Mouse (Mus musculus) limb, embryonic 12.5 days (tissue): ENCODE results near the gene Pkd1l1. TPM values are rescaled to one million over a fixed set of nuclear protein-coding genes. Genes with fewer than 3 reads are reported as not detected.

Source experiments
- ATAC-seq: fragments of 200-750 bp; cut with Nextera tagmentation; 2 replicates; pipeline ENCODE4 v1.8.0; 2017; ENCODE audit warnings: low read depth, moderate TSS enrichment; ENCODE audit not compliant: insufficient number of reproducible peaks, insufficient read depth, low FRiP score, low TSS enrichment
- H3K27ac ChIP-seq: fragments of 300-500 bp; sonication (generic); 2 replicates; pipeline ENCODE4 v1.5.1; 2016; ENCODE audit warnings: mild to moderate bottlenecking, moderate library complexity
- H3K27me3 ChIP-seq: fragments of 300-500 bp; sonication (generic); 2 replicates; pipeline ENCODE4 v1.6.1; 2016; ENCODE audit warnings: mild to moderate bottlenecking, moderate library complexity
- H3K36me3 ChIP-seq: fragments of 300-500 bp; sonication (generic); 2 replicates; pipeline ENCODE4 v1.6.1; 2016; ENCODE audit warnings: mild to moderate bottlenecking, moderate library complexity
- H3K4me1 ChIP-seq: fragments of 300-500 bp; sonication (generic); replicated peaks from 2 replicates; pipeline ENCODE4 v1.6.1; 2016
- H3K4me2 ChIP-seq: fragments of 300-500 bp; sonication (generic); 2 replicates; pipeline ENCODE4 v1.6.1; 2016; ENCODE audit warnings: mild to moderate bottlenecking, moderate library complexity
- H3K4me3 ChIP-seq: fragments of 300-500 bp; sonication (generic); replicated peaks from 2 replicates; pipeline ENCODE4 v1.5.1; 2016; ENCODE audit warnings: mild to moderate bottlenecking
- H3K9ac ChIP-seq: fragments of 300-500 bp; sonication (generic); replicated peaks from 2 replicates; pipeline ENCODE4 v1.6.1; 2016; ENCODE audit warnings: mild to moderate bottlenecking, moderate library complexity
- H3K9me3 ChIP-seq: fragments of 300-500 bp; sonication (generic); 2 replicates; pipeline ENCODE4 v1.6.1; 2016; ENCODE audit warnings: mild to moderate bottlenecking, moderate library complexity
- WGBS: fragments of 180-500 bp; shearing (Covaris S2); methylation state at CpG from one replicate; pipeline ENCODE4 v1.1.7; 2016; 5-methylcytosine and 5-hydroxymethylcytosine counted together
- polyA plus RNA-seq: library from polyadenylated mRNA; unstranded; fragments of >200 nt; fragmentation: Nextera tagmentation; extraction: Ambion mirVana; gene quantifications from 2 replicates; pipeline ENCODE4 v1.2.1, GENCODE M21; 2016

Gene Pkd1l1
- polyA plus RNA-seq, 1 experiment from 2014 or later: 0.04 TPM

- peaks cover 6% of the 10 kb centered on the region for H3K4me1 ChIP-seq
- ATAC-seq: no peak
- no peaks in the 10 kb centered on the region for H3K9me3 ChIP-seq
- H3K27me3 ChIP-seq: peaks cover 15% of the 10 kb centered on the region
- no peak overlapping the region for H3K4me2 ChIP-seq
- no peak overlapping the region for H3K27ac ChIP-seq
- WGBS: 87% methylated on average over 4 of the region's 4 CpGs
- H3K9ac ChIP-seq: no peak overlapping the region
- H3K36me3 ChIP-seq: no peaks in the 10 kb centered on the region
- no peak overlapping the region for H3K4me3 ChIP-seq
Measured at GRCm38 (mm10) chr11:8978154-8978553, 5.1 kb upstream of the Pkd1l1 start.

- H3K9ac ChIP-seq: no peak overlapping the region
- no peak overlapping the region for H3K4me3 ChIP-seq
- H3K4me2 ChIP-seq: no peak overlapping the region
- no peaks in the 10 kb centered on the region for H3K9me3 ChIP-seq
- H3K27ac ChIP-seq: no peak overlapping the region
- no peaks in the 10 kb centered on the region for H3K36me3 ChIP-seq
- peaks cover 12% of the 10 kb centered on the region for H3K27me3 ChIP-seq
- ATAC-seq: no peak
- 89% methylated on average over 6 of the region's 6 CpGs for WGBS
- peaks cover 6% of the 10 kb centered on the region for H3K4me1 ChIP-seq
Measured at GRCm38 (mm10) chr11:8972093-8972492, 973 bp downstream of the Pkd1l1 start.

DNA sequence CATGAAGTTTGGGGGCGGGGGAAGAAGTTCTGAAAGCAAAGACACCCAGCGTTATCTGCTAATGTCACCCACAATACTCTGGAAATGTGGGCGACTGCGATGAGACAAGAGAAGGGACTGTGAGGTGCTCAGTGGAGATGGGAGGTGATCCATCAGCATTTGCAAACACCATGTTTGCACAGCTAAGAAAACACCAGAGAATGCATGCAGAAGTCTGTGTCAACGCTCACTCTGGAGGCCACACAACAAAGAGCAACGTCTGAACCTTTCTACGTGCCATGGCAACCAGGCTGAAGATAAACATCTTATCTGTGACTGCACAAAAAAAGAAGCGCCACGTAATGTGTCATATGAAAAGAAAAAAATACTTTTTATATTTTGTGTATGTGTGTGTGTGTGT is 2.6 kb downstream of the Pkd1l1 start:
- Histone ChIP-seq H3K9ac (no peak overlapping the region), H3K9me3 (no peaks in the 10 kb centered on the region), H3K27me3 (peaks cover 12% of the 10 kb centered on the region), H3K4me2 (no peak overlapping the region), H3K4me1 (no peaks in the 10 kb centered on the region), H3K36me3 (no peaks in the 10 kb centered on the region), H3K4me3 (no peak overlapping the region), H3K27ac (no peak overlapping the region)
- ATAC-seq: no peak
- 80% methylated on average over 9 of the region's 9 CpGs for WGBS

- Histone ChIP-seq H3K27me3 (0 out of 2 replicates have a peak, but pooled peaks cover 2% of the 10 kb centered on the region), H3K36me3 (no peaks in the 10 kb centered on the region), H3K4me1 (no peaks in the 10 kb centered on the region), H3K9ac (no peak overlapping the region), H3K4me3 (no peak overlapping the region), H3K27ac (no peak overlapping the region), H3K9me3 (no peaks in the 10 kb centered on the region), H3K4me2 (no peak overlapping the region)
- ATAC-seq: no peak
- WGBS: 95% methylated on average over 7 of the region's 7 CpGs
Measured at GRCm38 (mm10) chr11:8968094-8968493, 5.0 kb downstream of the Pkd1l1 start.

- no peak overlapping the region for H3K4me3 ChIP-seq
- H3K36me3 ChIP-seq: no peaks in the 10 kb centered on the region
- H3K27ac ChIP-seq: peak overlapping the region; percentile 89
- no peak overlapping the region for H3K9ac ChIP-seq
- H3K9me3 ChIP-seq: no peaks in the 10 kb centered on the region
- peak; percentile 65; the same call in 1 of the 2 replicates for ATAC-seq
- no peak overlapping the region for H3K4me2 ChIP-seq
- peaks cover 4% of the 10 kb centered on the region; the same call in 1 of the 2 replicates for H3K4me1 ChIP-seq
- H3K27me3 ChIP-seq: no peaks in the 10 kb centered on the region
- 49% methylated on average over 10 of the region's 10 CpGs for WGBS
Measured at GRCm38 (mm10) chr11:8958572-8958971, 14.5 kb downstream of the Pkd1l1 start.

DNA sequence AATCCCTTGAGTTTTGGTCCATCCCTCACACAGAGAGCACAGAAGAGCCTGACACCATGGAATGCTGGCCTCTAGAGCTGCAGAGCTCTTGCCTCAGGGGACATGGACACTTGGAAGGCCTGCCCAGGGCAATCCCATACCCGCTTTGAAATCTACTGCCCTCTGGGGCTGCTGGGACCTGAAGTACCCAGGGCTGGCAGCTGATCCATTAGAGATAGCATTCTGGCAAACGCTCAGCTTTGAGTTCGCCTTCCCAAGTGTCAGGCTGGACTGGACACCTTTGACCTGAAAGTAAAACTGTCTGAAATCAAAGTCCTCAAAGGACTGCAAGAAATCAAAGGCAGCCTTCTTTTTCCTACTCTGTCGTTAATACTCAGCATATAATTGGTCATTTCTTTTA is 15.0 kb downstream of the Pkd1l1 start:
- Histone ChIP-seq H3K4me2 (no peak overlapping the region), H3K9ac (no peak overlapping the region), H3K27me3 (no peaks in the 10 kb centered on the region), H3K4me3 (no peak overlapping the region), H3K36me3 (no peaks in the 10 kb centered on the region), H3K27ac (peak overlapping the region; percentile 92), H3K4me1 (peaks cover 4% of the 10 kb centered on the region; the same call in 1 of the 2 replicates), H3K9me3 (no peaks in the 10 kb centered on the region)
- WGBS: 40% methylated on average over 4 of the region's 4 CpGs
- no peak for ATAC-seq

GRCm38 (mm10) chr11:8957023-8957422 is 16.0 kb downstream of the Pkd1l1 start:
- Histone ChIP-seq H3K36me3 (no peaks in the 10 kb centered on the region), H3K9me3 (no peaks in the 10 kb centered on the region), H3K4me2 (no peak overlapping the region), H3K27ac (no peak overlapping the region), H3K27me3 (no peaks in the 10 kb centered on the region), H3K4me3 (no peak overlapping the region), H3K4me1 (peaks cover 4% of the 10 kb centered on the region; the same call in 1 of the 2 replicates), H3K9ac (no peak overlapping the region)
- no peak for ATAC-seq
- 63% methylated on average over 6 of the region's 6 CpGs for WGBS

DNA sequence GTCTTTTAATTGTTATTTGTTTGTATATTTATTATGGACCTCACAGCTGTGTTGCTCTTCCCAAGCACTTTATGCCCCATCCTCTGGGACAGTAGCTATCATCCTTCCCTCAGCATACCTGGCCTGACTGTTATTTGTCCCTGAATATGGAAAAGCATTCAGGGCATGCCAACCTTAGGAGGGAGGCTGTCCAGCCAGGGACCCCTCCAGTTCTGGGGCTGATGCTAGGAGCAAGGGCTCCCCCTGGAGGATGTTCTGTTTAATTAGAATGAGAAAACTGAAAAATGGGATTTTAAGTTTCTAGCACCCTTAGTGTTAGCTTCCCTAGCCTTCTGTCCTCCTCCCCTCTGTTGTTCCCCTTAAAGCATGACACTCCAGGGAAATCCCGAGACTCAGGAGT is 17.4 kb downstream of the Pkd1l1 start:
- Histone ChIP-seq H3K36me3 (no peaks in the 10 kb centered on the region), H3K9ac (no peak overlapping the region), H3K27ac (no peak overlapping the region), H3K4me3 (no peak overlapping the region), H3K9me3 (no peaks in the 10 kb centered on the region), H3K4me2 (no peak overlapping the region), H3K27me3 (no peaks in the 10 kb centered on the region), H3K4me1 (peaks cover 5% of the 10 kb centered on the region)
- 24% methylated on average over 1 of the region's 1 CpGs for WGBS
- ATAC-seq: 0 out of 2 replicates have a peak, but pooled peaks have one; percentile 26

- H3K36me3 ChIP-seq: no peaks in the 10 kb centered on the region
- peak overlapping the region; percentile 91 for H3K27ac ChIP-seq
- no peak overlapping the region for H3K9ac ChIP-seq
- H3K4me3 ChIP-seq: no peak overlapping the region
- H3K27me3 ChIP-seq: no peaks in the 10 kb centered on the region
- WGBS: 82% methylated on average over 6 of the region's 6 CpGs
- H3K4me1 ChIP-seq: peaks cover 8% of the 10 kb centered on the region
- peak; percentile 74 for ATAC-seq
- no peak overlapping the region for H3K4me2 ChIP-seq
- H3K9me3 ChIP-seq: no peaks in the 10 kb centered on the region
Measured at GRCm38 (mm10) chr11:8949765-8950430, 23.2 kb downstream of the Pkd1l1 start.

GRCm38 (mm10) chr11:8948871-8949270 is 24.2 kb downstream of the Pkd1l1 start:
- Histone ChIP-seq H3K4me1 (peaks cover 8% of the 10 kb centered on the region), H3K27me3 (no peaks in the 10 kb centered on the region), H3K4me2 (no peak overlapping the region), H3K9ac (no peak overlapping the region), H3K9me3 (no peaks in the 10 kb centered on the region), H3K27ac (peak overlapping the region; percentile 91), H3K36me3 (no peaks in the 10 kb centered on the region), H3K4me3 (no peak overlapping the region)
- no peak for ATAC-seq
- 64% methylated on average over 3 of the region's 3 CpGs for WGBS

DNA sequence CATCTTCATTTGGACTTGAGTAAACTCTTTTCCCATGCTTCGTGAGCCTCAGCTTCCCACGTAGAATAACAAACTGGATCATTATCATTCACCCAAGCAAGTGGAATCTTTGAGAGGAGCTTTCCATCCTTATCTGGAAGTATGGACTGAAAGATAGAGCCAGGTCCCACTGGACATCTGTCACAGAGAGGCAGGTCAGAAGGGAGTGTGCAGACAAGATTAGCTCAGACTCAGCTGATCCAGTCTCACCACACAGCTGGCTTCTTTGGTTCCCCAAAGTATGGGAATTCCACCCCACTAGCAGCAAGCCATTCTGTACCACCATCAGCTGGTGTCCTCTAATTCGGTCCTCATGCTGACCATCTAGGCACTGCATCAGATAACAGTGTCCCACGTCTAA is 29.0 kb downstream of the Pkd1l1 start:
- H3K36me3 ChIP-seq: no peaks in the 10 kb centered on the region
- H3K4me3 ChIP-seq: no peak overlapping the region
- WGBS: 79% methylated on average over 4 of the region's 4 CpGs
- no peak overlapping the region for H3K4me2 ChIP-seq
- no peak overlapping the region for H3K9ac ChIP-seq
- no peak for ATAC-seq
- 0 out of 2 replicates have a peak, but pooled peaks cover 2% of the 10 kb centered on the region for H3K4me1 ChIP-seq
- H3K27me3 ChIP-seq: no peaks in the 10 kb centered on the region
- no peak overlapping the region for H3K27ac ChIP-seq
- H3K9me3 ChIP-seq: no peaks in the 10 kb centered on the region

- no peaks in the 10 kb centered on the region for H3K9me3 ChIP-seq
- ATAC-seq: no peak
- 80% methylated on average over 2 of the region's 2 CpGs for WGBS
- H3K27me3 ChIP-seq: no peaks in the 10 kb centered on the region
- no peak overlapping the region for H3K4me3 ChIP-seq
- no peak overlapping the region for H3K4me2 ChIP-seq
- H3K9ac ChIP-seq: no peak overlapping the region
- no peaks in the 10 kb centered on the region for H3K36me3 ChIP-seq
- H3K27ac ChIP-seq: no peak overlapping the region
- no peaks in the 10 kb centered on the region for H3K4me1 ChIP-seq
Measured at GRCm38 (mm10) chr11:8942446-8942845, 30.6 kb downstream of the Pkd1l1 start.
